Mouse (Mus musculus): ENCODE results near the gene Slc15a4. TPM values are rescaled to one million over a fixed set of nuclear protein-coding genes. Genes with fewer than 3 reads are reported as not detected.

The Slc15a4 gene
- polyA plus RNA-seq, 1 experiment: 0.75 TPM

- Histone ChIP-seq H3K27me3 (ENCODE audit: control insufficient read depth) (no peaks in the 10 kb centered on the region), H3K36me3 (ENCODE audit: control insufficient read depth) (peaks cover 55% of the 10 kb centered on the region), H3K9me3 (ENCODE audit: control insufficient read depth, low read length) (no peaks in the 10 kb centered on the region), H3K4me3 (replicated peaks) (no peak overlapping the region), H3K4me1 (ENCODE audit: control insufficient read depth) (no peaks in the 10 kb centered on the region)
- TF ChIP-seq TAL1 (IDR thresholded peaks at IDR 0.05; ENCODE audit: low read length) (no peak), GATA1 (IDR thresholded peaks at IDR 0.05; ENCODE audit: low read length) (no peak)
Measured at GRCm38 (mm10) chr5:127592406-127592805, 40.3 kb downstream of the Slc15a4 start.

GRCm38 (mm10) chr5:127587854-127588253 lies 44.8 kb downstream of the Slc15a4 start:
- Histone ChIP-seq H3K27me3 (ENCODE audit: control insufficient read depth) (no peaks in the 10 kb centered on the region), H3K4me3 (replicated peaks) (no peak overlapping the region), H3K4me1 (ENCODE audit: control insufficient read depth) (no peaks in the 10 kb centered on the region), H3K36me3 (ENCODE audit: control insufficient read depth) (peaks cover 9% of the 10 kb centered on the region), H3K9me3 (ENCODE audit: control insufficient read depth, low read length) (0 out of 2 replicates have a peak, but pooled peaks cover 2% of the 10 kb centered on the region)
- no peak for TF ChIP-seq TAL1 (IDR thresholded peaks at IDR 0.05; ENCODE audit: low read length)
- no peak for TF ChIP-seq GATA1 (IDR thresholded peaks at IDR 0.05; ENCODE audit: low read length)

GRCm38 (mm10) chr5:127583658-127584057 lies 49.0 kb downstream of the Slc15a4 start:
- Histone ChIP-seq H3K27me3 (ENCODE audit: control insufficient read depth) (no peaks in the 10 kb centered on the region; the same call in 1 of the 2 replicates), H3K4me1 (ENCODE audit: control insufficient read depth) (no peaks in the 10 kb centered on the region), H3K9me3 (ENCODE audit: control insufficient read depth, low read length) (0 out of 2 replicates have a peak, but pooled peaks cover 2% of the 10 kb centered on the region), H3K36me3 (ENCODE audit: control insufficient read depth) (no peaks in the 10 kb centered on the region), H3K4me3 (replicated peaks) (no peak overlapping the region)
- TF ChIP-seq GATA1 (IDR thresholded peaks at IDR 0.05; ENCODE audit: low read length) (no peak), TAL1 (IDR thresholded peaks at IDR 0.05; ENCODE audit: low read length) (no peak)

- H3K4me1 ChIP-seq (ENCODE audit: control insufficient read depth): no peaks in the 10 kb centered on the region
- H3K9me3 ChIP-seq (ENCODE audit: control insufficient read depth, low read length): no peaks in the 10 kb centered on the region
- no peak overlapping the region for H3K4me3 ChIP-seq (replicated peaks)
- no peaks in the 10 kb centered on the region for H3K36me3 ChIP-seq (ENCODE audit: control insufficient read depth)
- no peak for TF ChIP-seq GATA1 (IDR thresholded peaks at IDR 0.05; ENCODE audit: low read length)
- no peak for TF ChIP-seq TAL1 (IDR thresholded peaks at IDR 0.05; ENCODE audit: low read length)
- no peaks in the 10 kb centered on the region; the same call in 1 of the 2 replicates for H3K27me3 ChIP-seq (ENCODE audit: control insufficient read depth)
Measured at GRCm38 (mm10) chr5:127577419-127577818, 55.3 kb downstream of the Slc15a4 start.

- Histone ChIP-seq H3K4me1 (ENCODE audit: control insufficient read depth) (no peaks in the 10 kb centered on the region), H3K9me3 (ENCODE audit: control insufficient read depth, low read length) (peaks cover 38% of the 10 kb centered on the region), H3K4me3 (replicated peaks) (no peak overlapping the region), H3K27me3 (ENCODE audit: control insufficient read depth) (no peaks in the 10 kb centered on the region), H3K36me3 (ENCODE audit: control insufficient read depth) (no peaks in the 10 kb centered on the region)
- no peak for TF ChIP-seq GATA1 (IDR thresholded peaks at IDR 0.05; ENCODE audit: low read length)
- no peak for TF ChIP-seq TAL1 (IDR thresholded peaks at IDR 0.05; ENCODE audit: low read length)
Measured at GRCm38 (mm10) chr5:127567165-127567741, 65.4 kb downstream of the Slc15a4 start.

- Histone ChIP-seq H3K4me1 (ENCODE audit: control insufficient read depth) (no peaks in the 10 kb centered on the region), H3K9me3 (ENCODE audit: control insufficient read depth, low read length) (peaks cover 28% of the 10 kb centered on the region), H3K27me3 (ENCODE audit: control insufficient read depth) (no peaks in the 10 kb centered on the region), H3K4me3 (replicated peaks) (no peak overlapping the region), H3K36me3 (ENCODE audit: control insufficient read depth) (no peaks in the 10 kb centered on the region)
- TF ChIP-seq GATA1 (IDR thresholded peaks at IDR 0.05; ENCODE audit: low read length): no peak
Measured at GRCm38 (mm10) chr5:127561086-127561485, 71.6 kb downstream of the Slc15a4 start.

- H3K4me3 ChIP-seq (replicated peaks): no peak overlapping the region
- TF ChIP-seq GATA1 (IDR thresholded peaks at IDR 0.05; ENCODE audit: low read length) (no peak), TAL1 (IDR thresholded peaks at IDR 0.05; ENCODE audit: low read length) (no peak)
- H3K9me3 ChIP-seq (ENCODE audit: control insufficient read depth, low read length): peaks cover 62% of the 10 kb centered on the region
- H3K36me3 ChIP-seq (ENCODE audit: control insufficient read depth): no peaks in the 10 kb centered on the region
- H3K27me3 ChIP-seq (ENCODE audit: control insufficient read depth): no peaks in the 10 kb centered on the region
- no peaks in the 10 kb centered on the region for H3K4me1 ChIP-seq (ENCODE audit: control insufficient read depth)
Measured at GRCm38 (mm10) chr5:127548136-127548535, 84.6 kb downstream of the Slc15a4 start.

- H3K4me3 ChIP-seq (replicated peaks): no peak overlapping the region
- TF ChIP-seq TAL1 (IDR thresholded peaks at IDR 0.05; ENCODE audit: low read length) (no peak), GATA1 (IDR thresholded peaks at IDR 0.05; ENCODE audit: low read length) (no peak)
- H3K4me1 ChIP-seq (ENCODE audit: control insufficient read depth): no peaks in the 10 kb centered on the region
- H3K9me3 ChIP-seq (ENCODE audit: control insufficient read depth, low read length): peaks cover 59% of the 10 kb centered on the region
- H3K27me3 ChIP-seq (ENCODE audit: control insufficient read depth): no peaks in the 10 kb centered on the region
- no peaks in the 10 kb centered on the region for H3K36me3 ChIP-seq (ENCODE audit: control insufficient read depth)
Measured at GRCm38 (mm10) chr5:127546585-127546991, 86.1 kb downstream of the Slc15a4 start.

Other genes with a start within 250 kb of the Slc15a4 start
- 0.02 TPM in 1 of 2 replicates, not detected in the other for gene Glt1d1, start 635 bp downstream of the Slc15a4 start, polyA plus RNA-seq (2012)